Mouse (Mus musculus) fibroblast of lung, adult 2 months (primary cell): ENCODE data around the gene Fuom.
"Not testable (repeated sequence)": the region's sequence is repeated elsewhere in the genome, so short reads cannot be mapped to it uniquely, and the experiment has no call there.

Experiments used
- DNase-seq: peaks from one replicate; pipeline ENCODE4 v3.0.0-alpha.2; 2011; ENCODE audit warnings: low read depth

Gene Fuom

GRCm38 (mm10) chr7:140101993-140102860 lies at the start of gene Fuom:
Gene Fuom, minus strand, starts transcription at chr7:140102441.
- DNase-seq = peak; percentile 52

- DNase-seq = no peak
Observed at GRCm38 (mm10) chr7:140144550-140144949, 42.3 kb upstream of the Fuom start.

- peak; percentile 36 for DNase-seq
Observed at GRCm38 (mm10) chr7:140141350-140141749, 39.1 kb upstream of the Fuom start.

GRCm38 (mm10) chr7:140138021-140138310 lies 35.7 kb upstream of the Fuom start:
- no peak for DNase-seq

GRCm38 (mm10) chr7:140137135-140138020 lies 35.1 kb upstream of the Fuom start, which contains the start of gene Mtg1:
Gene Mtg1, plus strand, starts transcription at chr7:140137564.
- DNase-seq = peak; percentile 73

- DNase-seq = no peak
Observed at GRCm38 (mm10) chr7:140135106-140135770, 33.0 kb upstream of the Fuom start.

DNA sequence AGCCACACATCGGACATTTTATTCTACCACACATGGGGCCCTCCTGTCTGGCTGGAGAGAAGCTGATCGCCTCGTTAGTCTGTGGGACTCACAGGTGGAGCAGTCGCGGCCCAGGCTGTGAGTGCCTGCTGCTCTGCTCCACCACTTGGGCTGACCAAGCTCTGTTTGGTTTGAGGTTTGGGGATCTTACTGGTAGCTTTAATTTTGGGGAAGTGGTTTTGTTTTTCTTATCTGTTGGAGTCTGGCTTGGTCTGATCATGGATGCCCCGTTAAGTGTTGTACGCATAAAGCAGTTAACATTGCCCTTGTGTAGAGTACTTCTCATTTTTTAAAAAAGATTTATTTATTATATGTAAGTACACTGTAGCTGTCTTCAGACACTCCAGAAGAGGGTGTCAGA lies 31.8 kb upstream of the Fuom start:
- not testable (repeated sequence) for DNase-seq

GRCm38 (mm10) chr7:140132184-140132583 lies 29.9 kb upstream of the Fuom start:
- DNase-seq = not testable (repeated sequence)

DNA sequence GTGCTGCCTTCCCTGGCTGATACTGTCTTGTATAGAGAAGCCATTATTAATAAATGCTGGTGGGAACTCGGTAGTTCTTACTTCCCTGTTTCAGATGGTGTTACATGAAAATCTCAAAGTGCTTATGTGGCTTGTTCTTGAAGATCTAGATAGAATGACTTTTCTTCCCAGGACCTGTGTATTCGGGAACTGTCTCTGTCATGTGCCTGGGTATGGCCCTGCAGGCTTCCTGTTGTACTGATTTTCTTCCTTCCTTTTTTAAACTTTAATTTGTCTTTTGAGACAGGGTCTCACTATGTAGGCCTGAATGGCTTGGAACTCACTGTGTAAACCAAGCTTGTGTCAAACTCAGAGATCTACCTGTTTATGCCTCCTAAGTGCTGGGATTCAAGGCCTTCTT lies 25.7 kb upstream of the Fuom start:
- no peak for DNase-seq

DNA sequence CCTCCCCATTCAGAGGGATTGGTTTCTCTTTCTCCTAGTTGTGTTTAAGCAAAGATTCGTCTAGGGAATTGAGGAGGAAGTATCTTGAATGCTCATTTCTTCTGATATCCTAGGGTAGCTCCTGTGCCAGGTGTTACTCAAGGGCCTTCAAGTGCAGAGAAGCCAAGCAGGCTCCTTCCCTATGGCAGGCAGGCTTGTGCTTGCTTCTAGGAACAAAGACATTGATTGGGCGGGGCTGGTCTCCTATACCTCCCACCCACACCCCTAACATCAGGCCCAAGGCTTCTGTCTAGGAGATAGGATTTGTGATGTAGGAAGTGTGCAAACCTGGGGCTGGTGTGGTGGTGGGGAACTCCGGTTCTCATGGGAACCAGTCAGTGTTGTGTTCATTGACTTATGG lies 24.7 kb upstream of the Fuom start:
- no peak for DNase-seq

- no peak for DNase-seq
Observed at GRCm38 (mm10) chr7:140126022-140126350, 23.7 kb upstream of the Fuom start.

GRCm38 (mm10) chr7:140125278-140126021 lies 23.2 kb upstream of the Fuom start:
- DNase-seq = peak; percentile 76

DNA sequence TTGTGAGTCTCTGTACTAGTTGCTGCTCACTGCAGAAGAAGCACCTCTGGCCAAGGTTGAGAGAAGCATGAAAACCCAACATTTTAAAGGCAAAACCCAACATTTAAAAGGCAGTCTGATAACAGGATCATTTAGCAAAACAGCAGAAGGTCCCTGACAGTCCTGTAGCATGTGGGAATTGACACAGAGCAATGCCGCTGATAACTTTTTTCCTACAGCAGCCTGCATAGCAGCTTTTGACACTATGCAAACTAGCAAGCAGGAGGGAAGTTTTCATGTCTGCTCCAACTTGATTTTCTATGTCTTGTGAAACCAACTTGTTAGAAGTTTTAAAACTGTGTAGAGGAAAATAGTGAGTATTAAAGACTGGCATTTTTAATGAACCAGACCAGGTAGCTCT lies 22.1 kb upstream of the Fuom start:
- DNase-seq = no peak

- no peak for DNase-seq
Observed at GRCm38 (mm10) chr7:140122765-140123164, 20.5 kb upstream of the Fuom start.

DNA sequence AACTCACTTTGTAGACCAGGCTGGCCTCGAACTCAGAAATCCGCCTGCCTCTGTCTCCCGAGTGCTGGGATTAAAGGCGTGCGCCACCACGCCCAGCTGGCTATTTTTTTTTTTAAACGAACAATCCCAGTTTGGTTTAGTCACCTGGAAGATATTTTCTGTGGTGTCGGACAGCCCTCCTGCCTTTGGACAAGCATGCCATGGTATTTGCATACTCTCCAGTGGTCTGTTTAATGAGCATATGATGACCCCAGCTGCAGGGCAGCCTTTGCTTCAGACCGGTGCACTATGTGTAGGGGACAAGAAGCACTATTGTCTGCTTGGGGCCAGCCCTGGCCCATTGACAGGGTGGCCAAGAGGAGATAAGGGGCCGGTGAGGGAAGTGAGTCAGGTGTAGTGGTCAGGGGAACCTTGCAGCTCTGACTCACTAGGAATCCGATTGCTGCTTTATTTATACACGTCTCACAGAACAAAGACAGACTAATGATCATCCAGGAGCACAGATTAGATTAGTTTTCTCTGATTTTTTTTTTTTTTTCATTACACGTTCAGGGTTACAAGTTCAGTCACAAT lies 19.2 kb upstream of the Fuom start:
- no peak for DNase-seq

DNA sequence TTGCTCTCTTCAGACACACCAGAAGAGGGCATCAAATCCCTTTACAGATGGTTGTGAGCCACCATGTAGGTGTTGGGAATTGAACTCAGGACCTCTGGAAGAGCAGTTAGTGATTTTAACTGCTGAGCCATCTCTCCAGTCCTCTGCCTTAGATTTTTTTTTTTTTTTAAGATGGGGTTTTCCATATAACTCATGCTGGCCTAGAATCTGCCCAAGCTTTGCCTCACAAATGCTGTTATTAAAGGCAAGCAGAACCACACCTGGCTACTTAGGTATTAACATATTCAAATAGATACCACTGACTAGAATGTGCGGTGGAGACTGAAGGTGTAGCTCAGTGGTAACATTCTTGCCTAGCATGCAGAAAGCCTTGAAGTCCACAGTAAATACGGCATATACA lies 18.2 kb upstream of the Fuom start:
- no peak for DNase-seq

- DNase-seq = peak; percentile 90
Observed at GRCm38 (mm10) chr7:140116329-140117054, 14.3 kb upstream of the Fuom start, which contains the start of gene Echs1. Gene Echs1, minus strand, starts transcription at chr7:140116476.

DNA sequence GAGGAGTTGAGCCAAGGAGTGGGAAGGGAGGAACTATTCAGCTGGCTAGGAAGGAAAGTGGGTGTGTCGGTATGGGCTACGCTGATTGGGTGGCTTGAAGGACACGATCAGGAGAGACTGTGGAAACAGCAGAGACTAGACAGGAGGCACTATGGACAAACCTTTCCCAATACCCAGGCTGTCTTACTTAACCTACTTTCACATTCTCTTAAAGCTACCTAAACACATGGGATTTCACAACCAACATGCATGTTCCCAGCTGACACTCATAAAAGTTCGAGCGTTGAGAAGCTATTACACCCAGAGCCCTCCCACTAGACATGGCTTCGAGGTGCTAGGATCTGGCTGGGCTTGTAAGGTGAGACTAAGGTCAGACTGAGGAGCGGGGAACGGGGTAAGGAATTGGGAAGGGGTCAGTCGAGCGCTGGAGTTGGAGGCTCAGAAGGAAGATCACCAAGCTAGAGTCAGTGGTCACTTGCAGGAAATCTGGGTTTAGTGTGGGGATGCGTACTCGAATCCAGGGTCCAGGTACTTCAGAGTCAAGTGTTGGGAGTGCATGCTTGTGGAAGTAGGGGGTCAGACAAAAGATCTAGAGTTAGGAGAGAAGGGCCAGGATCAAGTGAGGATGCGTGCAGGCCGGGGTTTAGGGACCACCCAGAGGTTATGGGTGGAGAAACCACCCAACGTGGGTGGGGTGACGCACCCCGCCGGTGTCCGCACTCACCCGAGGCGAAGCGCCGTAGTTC lies 13.5 kb upstream of the Fuom start, which contains the start of gene Paox:
TSS of gene Paox (plus strand) at position 217 of the 746 bp plus-strand sequence.
- DNase-seq = peak; percentile 94

DNA sequence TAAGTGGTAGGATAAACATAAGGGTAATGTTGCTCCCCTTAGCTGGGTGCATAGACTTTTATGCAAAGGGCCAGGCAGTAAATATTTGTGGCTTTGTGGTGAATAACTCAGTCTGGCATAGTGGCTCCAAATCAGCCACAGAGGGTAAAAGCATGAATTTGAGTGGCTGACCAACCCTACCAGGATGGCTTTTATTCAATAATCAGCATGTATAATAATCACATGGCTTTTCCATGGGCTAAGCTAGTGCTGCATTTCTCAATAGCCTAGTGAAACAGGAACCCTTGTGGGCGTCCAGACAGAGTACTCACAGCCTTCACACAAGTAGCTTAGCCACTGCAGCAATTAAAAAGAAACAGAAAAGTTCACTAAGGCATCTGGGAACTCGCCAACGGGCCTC lies 9.7 kb upstream of the Fuom start:
- peak; percentile 89 for DNase-seq

DNA sequence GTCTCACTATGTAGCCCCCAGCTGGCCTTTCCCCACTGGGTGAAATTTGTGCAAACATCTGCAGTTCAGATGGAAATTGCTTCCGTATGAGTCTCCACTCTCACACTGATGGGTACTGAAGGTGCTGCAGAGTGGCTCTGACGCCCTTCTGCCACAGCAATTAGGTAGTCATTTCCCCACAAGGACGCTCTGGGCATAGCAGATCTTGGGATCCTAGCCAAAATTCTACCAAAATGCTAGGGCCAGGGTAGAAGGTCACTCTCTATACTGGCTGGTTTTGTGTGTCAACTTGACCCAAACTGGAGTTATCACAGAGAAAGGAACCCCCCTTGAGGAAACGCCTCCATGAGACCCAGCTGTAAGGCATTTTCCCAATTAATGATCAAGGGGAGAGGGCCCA lies 1.8 kb upstream of the Fuom start:
- DNase-seq = no peak
